Mouse (Mus musculus) left cerebral cortex, postnatal 4 days (tissue): Measurements from ENCODE around the gene Capns1. TPM values are rescaled to one million over a fixed set of nuclear protein-coding genes. Genes with fewer than 3 reads are reported as not detected.
"Not testable (repeated sequence)": the region's sequence is repeated elsewhere in the genome, so short reads cannot be mapped to it uniquely, and the experiment has no call there.

Experiments used
- DNase-seq: peaks from one replicate; pipeline ENCODE4 v3.0.0-alpha.2; 2022
- intact Hi-C: fragments of 180-260 bp; cut with DNase I; formaldehyde crosslinking; loops from one replicate; pipeline ENCODE4 v1.15.1; 2025
- total RNA-seq, 2 experiments: library from RNA; stranded (reverse); gene quantifications; 2 replicates each; pipeline ENCODE4 v1.2.3; 2021

Capns1 gene
- total RNA-seq = 100 to 1,000 TPM; 193 to 198 TPM

DNA sequence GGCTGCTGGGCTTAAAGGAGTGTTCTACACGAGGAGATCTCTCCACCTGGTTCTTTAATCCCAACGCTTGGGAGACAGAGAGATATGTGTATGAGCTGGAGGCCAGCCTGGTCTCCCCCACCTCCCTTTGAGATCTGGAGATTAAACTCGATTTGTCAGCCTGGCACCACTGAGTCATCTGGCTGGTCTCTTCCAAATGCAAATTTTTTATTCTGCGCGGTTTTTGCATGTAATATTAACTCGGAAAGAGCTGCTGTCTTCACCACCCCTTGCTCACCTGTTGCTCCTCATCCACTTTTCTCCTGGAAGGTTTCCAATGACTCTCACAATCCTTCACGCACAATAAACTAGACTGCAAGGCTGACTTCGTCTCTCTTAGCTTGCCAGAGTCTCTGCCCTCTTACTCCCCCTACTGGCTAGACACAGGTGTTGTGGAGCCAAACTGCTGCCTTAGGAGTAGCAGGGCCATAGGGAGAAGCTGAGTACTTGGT lies at the start of gene Capns1:
Gene Capns1 (minus strand): TSS at position 331 of the 491 bp plus-strand sequence.
- intact Hi-C loops = no loop called here

DNA sequence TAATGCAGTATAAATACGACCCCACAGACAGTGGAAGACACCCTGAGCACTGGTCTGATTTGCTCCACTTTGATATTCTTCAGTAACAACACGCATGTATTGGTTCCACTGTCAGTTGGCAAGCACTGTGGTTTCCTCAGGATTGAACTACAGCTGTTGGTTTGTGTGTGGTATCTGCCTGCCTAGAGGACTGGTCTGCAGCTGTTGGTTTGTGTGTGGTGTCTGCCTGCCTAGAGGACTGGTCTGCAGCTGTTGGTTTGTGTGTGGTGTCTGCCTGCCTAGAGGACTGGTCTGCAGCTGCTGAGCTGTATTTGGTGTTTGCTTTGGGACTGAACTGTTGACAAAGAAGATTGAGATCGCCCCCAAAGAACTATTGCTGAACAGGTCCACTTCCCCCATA lies 38.8 kb upstream of the Capns1 start:
- DNase-seq, intact Hi-C loops: not testable (repeated sequence)

More for the DNA sequence above, at the start of gene Capns1:
- DNase-seq = peak; percentile 52

GRCm38 (mm10) chr7:30235625-30236024 lies 37.0 kb upstream of the Capns1 start, which contains the start of gene Ovol3:
TSS of gene Ovol3 (minus strand) at chr7:30235725.
- DNase-seq = no peak
- intact Hi-C loops = no loop called here

DNA sequence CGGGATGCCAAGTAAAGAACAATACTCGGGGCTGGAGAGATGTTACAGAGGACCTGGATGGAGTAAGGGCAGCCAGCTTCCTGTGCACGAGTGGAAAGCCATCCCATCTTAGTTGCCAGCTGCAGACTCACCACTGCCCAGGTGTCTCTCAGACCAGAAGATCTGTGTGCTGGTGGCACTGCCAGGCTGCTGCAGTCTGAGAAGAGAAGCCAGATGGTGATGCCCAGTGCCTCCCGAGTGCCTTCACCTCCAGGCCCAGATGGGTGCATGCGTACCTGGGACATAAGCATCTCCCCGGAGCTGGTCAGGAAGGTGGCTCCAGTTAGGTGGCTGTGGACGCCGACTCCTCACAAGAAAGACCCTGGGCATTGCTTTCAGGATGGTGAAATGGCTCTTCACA lies 36.5 kb upstream of the Capns1 start:
- intact Hi-C loops = no loop called here
- no peak for DNase-seq

GRCm38 (mm10) chr7:30234276-30234858 lies 35.8 kb upstream of the Capns1 start:
- intact Hi-C loops = no loop called here

GRCm38 (mm10) chr7:30233387-30233786 lies 34.8 kb upstream of the Capns1 start:
- intact Hi-C loops = no loop called here
- peak; percentile 29 for DNase-seq

More at GRCm38 (mm10) chr7:30234276-30234858, 35.8 kb upstream of the Capns1 start:
- no peak for DNase-seq

DNA sequence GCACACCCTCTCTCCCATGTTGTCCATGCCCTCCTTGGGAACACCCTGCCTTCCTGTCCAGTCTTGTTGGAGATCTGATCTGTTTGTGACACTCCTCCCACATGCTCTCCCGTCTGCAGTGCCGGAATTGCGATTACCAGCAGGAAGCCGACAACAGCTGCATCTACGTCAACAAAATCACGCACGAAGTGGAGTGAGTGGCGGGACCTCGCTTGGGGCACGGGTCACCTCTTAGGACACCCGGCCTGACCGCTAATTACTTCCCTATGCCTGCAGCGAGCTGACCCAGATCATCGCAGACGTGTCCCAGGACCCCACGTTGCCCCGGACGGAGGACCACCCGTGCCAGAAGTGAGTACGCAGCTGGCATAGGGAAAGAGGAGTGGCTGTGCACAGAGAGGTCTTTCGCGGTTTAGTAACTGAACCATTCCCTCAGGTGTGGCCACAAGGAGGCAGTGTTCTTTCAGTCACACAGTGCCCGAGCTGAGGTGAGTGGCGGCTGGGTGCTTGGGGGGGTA lies 34.1 kb upstream of the Capns1 start:
- intact Hi-C loops = no loop called here
- DNase-seq = peak; percentile 71

- intact Hi-C loops = no loop called here
- DNase-seq = peak; percentile 99
Observed at GRCm38 (mm10) chr7:30231669-30232454, 33.3 kb upstream of the Capns1 start, which contains the start of the genes Polr2i and Tbcb. TSS of gene Polr2i (plus strand) at chr7:30231948. TSS of gene Tbcb (minus strand) at chr7:30232272.

DNA sequence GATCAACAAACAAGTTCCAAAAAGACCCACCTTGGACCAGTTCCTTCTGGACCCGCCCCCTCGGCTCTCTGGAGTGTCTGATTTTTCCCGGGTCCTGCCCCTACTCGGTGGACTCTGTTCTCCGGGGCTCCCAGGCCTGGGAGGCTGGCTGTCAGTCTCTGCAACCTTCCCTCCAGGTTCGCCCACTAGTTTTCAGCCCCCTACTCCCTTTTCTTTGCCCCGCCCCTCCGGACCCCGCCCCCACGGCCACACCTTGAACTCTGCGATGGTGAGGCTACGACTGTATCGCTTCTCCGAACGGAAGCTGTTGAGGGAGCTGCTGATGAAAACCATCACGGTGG lies 32.7 kb upstream of the Capns1 start:
- intact Hi-C loops = no loop called here
- no peak for DNase-seq

DNA sequence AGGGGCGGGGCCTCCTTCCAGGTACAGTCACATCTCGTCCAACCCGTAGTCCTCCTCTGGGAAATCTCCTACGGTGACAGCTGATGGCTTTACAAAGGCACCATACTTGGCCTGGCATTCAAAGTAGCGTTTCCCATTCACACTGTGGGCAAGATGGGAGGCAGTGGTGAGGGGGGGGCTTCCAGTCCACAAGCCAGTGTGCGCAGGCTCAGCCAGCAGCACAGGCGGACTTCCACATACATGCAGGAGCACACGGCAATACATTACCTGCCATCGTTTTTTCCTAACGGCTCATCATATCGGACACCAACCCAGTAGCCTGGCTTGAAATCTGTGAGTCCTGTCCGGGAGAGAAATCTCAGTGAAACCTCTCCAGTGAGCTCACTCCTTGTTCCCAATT lies 25.6 kb upstream of the Capns1 start:
- intact Hi-C loops = no loop called here
- DNase-seq = no peak

GRCm38 (mm10) chr7:30222205-30222604 lies 23.6 kb upstream of the Capns1 start:
- DNase-seq = no peak
- intact Hi-C loops = no loop called here

- DNase-seq = no peak
- intact Hi-C loops = no loop called here
Observed at GRCm38 (mm10) chr7:30221433-30221832, 22.8 kb upstream of the Capns1 start.

- intact Hi-C loops = no loop called here
- DNase-seq = no peak
Observed at GRCm38 (mm10) chr7:30220008-30220356, 21.4 kb upstream of the Capns1 start.

GRCm38 (mm10) chr7:30219293-30220007 lies 20.8 kb upstream of the Capns1 start:
- intact Hi-C loops = loop anchor here (5.0 kb wide), 1 partner anchor 37 kb away; the partner anchor contains the start of gene Cox7a1

DNA sequence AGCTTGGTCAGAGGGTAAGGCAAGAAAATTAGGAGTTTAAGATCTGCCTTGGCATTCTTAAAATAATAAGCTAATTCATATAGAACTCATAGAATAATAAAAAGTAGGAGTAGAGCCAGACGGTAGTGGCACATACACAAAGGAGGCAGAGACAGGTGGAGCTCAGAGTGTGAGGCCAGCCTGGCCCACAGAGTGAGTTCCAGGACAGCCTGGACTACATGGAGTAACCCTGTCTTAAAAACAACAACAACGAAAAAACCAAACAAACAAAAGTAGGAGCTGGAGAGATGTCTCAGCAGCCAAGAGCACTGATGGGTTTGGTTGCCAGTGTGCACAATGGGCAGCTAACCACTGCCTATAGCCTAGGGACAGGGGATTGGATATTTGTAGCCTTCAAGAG lies 18.7 kb upstream of the Capns1 start:
- DNase-seq = no peak
- intact Hi-C loops = loop anchor here (5.0 kb wide), 1 partner anchor 35 kb away; the partner anchor contains the start of gene Cox7a1

More at GRCm38 (mm10) chr7:30219293-30220007, 20.8 kb upstream of the Capns1 start:
- DNase-seq = peak; percentile 40

DNA sequence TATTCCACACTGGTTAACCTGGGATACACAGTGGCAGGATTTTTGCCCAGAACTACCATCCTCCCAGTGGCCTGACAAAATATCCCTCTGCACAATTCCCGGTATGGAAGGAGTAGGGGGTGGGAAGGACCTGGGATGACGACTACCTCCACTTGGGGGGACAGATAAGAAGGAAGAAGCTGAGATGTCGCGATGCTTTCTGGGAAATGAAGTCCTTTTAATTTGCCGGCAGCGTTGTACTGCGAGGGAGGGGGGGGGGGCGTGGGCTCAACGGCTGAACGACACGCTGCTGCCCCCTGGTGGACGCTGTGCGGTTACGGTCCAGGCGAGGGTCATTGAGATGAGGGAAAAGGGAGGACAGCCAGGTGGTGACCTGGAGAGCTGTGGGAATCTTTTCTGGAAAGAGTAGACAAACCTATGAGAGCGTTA lies 18.1 kb upstream of the Capns1 start:
- intact Hi-C loops = loop anchor here (5.0 kb wide), 1 partner anchor 34 kb away; the partner anchor contains the start of gene Cox7a1
- peak; percentile 85 for DNase-seq

DNA sequence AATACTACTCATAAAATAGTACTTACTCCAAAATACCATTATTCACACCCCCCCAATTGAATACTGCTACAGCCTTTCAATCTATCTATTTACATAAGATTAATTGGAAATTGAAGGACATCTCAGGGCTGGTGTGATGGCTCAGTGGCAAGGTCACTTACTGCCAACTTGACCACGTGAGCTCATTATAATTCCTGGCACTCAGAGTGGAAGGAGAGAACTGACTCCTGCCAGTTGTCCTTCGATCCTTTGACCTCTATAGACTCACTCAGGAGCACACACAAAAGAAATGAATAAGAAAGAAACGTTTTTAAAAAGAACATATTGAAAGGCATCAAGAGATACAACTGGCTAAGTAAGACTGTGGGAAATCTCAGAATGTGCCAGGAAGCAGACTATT lies 17.3 kb upstream of the Capns1 start:
- intact Hi-C loops = loop anchor here (5.0 kb wide), 1 partner anchor 34 kb away; the partner anchor contains the start of gene Cox7a1
- DNase-seq = no peak

DNA sequence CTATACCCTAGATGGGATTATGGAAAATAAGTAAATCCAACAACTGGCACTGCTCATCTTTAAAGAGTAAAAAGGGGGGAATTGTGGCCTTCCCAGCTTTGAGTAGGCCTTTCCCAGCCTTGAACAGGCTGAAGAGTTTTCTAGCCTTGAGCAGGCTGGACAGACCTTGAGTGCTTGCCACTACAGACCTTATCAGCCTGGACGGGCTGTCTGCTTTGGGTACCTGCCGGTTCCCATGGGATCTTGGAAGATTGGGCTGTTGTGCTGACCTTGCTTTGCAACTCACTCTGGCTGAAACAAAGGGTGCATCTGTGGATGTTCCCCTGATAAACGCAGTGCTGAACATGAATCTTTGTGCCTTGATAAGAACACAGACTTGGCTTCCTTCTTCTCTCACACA lies 15.3 kb upstream of the Capns1 start:
- DNase-seq = no peak
- intact Hi-C loops = no loop called here

DNA sequence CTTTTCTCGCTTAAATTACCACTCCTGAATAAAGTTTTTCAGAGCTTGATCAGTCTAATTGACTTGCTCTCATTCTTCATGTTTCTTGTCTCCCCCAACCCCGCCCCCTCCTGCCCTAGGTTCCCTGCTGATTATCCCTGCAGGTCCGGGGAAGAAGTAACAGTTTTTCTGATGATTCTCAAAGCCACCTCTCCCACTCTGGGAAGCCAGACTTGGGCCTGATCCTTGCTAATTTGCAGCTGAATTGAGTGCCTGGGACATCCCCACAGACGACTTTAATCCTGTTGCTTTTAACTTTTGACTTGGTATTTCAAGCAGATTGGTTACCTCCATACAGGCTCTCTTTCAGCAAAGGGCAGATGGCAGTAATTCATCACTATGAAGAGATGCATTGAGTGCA lies 12.4 kb upstream of the Capns1 start:
- no peak for DNase-seq
- intact Hi-C loops = no loop called here

GRCm38 (mm10) chr7:30206364-30206763 lies 7.8 kb upstream of the Capns1 start:
- DNase-seq, intact Hi-C loops: not testable (repeated sequence)

DNA sequence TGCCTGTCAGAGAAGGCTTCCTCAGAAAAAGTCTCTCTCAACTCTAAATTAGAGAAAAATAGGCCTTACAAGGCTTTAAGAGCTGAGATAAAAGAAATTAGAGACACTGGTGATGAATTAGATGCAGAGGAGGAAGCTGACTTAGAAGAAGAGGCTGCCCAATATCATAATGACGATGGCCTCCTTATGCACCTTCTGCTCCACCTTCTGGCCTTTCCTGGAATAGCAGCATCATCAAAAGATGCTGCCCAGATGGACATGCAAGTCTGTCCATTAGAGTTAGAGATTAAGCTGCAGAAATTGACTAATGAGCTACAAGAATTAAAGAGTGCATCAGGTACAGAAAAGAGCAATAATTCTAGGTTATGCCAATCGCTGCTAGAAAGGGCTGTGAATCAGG lies 6.8 kb upstream of the Capns1 start:
- intact Hi-C loops = no loop called here
- DNase-seq = peak; percentile 69
